Mouse (Mus musculus) R1 (cell line): ENCODE measurements around the gene Dnajb9.
"Not testable (repeated sequence)": the region's sequence is repeated elsewhere in the genome, so short reads cannot be mapped to it uniquely, and the experiment has no call there.

Experiments used
- DNase-seq: peaks from one replicate; pipeline ENCODE4 v3.0.0-alpha.2; 2018; ENCODE audit warnings: low read depth, low spot score

The Dnajb9 gene

DNA sequence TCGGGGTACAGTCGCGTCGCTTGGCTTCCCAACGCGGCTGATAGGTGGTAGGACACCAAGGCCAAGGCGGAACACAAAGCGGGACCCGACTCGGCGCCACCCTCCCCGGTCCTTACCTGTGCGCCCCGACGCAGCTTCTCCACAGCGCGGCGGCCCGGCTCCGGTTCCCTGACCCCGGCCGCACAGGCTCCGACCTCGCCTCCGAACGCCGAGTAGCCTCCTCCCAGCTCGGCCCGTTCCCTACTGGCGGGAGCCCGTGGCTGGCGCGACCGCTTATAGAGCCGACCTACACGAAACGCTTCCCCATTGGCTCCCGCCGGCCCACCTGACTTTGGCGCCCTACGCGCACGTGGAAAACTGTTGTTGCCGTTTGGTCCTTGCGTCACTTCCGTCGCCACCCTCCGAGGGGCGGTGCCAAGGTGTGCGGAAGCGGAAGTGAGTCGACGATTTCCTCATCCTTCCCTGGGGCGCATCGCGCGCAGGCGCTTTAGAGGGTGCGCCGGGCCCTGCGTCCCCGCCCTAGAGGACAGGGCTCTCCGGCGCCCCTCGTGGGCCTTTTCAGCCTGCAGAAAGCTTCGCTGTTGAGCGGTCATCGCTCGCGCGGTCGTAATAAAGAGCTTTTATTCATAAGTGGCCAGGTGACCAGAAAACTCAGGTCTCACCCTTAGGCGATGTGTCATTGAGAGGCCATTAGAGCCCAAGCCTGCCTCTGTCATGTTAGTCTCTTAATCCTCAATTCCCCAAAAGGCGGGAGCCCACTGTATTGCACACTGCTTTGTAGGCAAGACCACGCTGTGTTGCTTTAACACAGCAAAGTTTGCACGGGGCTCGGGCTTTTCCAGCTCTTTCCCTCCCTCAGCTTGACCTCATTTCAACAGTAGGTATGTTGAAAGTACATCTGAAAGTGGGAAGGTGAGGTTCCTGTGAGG lies at the start of gene Dnajb9:
Dnajb9 (minus strand) TSS at position 503 of the 929 bp plus-strand sequence.
- DNase-seq, result peak; percentile 98

DNA sequence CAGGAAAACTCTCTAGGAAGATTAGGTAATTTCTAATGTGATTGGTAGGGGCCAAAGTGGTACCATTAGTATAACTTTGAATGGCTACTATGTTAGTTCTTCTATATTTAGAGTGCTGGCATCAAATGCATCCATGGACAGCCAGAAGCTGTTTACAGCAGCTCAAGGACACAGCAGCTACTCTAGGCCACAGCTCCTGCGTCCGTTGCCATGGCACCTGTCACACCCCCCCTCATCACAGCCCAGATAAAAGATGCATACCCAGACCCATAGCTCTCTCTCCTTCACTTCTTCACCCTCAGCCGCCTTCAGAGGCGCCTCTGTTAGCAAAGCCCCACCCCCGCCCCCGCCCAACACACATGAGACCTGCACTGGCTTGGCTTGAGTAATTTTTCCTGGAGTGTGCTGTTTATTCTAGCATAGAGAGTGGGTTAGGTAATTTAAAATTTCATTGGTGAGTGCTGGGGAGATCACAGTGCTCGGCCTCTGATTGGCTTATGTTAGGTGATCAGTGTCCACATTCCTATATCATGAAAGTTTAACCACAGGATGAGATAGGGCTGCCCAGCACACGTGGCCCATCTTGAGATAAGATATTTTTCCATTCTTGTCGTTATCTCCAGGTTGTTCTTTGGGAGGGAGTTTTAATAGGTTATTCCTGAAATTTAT lies 38.3 kb upstream of the Dnajb9 start:
- DNase-seq, result no peak

DNA sequence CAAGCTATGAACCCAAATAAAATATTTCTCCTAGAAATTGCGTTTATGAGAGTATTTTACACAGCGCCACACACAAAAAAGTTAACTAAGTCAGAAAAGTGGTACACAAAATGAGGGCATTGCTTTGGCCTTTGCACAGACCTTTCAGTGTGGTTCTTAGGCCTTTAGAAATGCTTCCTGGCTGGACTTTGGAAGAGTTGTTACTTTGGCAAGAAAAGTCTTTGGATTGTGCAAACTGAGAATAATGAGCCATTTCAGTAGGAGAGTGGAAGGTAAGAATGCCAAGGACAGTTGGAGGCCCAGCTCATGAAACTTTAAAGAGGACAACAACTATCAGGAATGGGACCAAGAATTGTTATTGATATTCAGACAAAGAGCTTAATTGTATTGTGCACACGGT lies 35.6 kb upstream of the Dnajb9 start:
- no peak for DNase-seq

DNA sequence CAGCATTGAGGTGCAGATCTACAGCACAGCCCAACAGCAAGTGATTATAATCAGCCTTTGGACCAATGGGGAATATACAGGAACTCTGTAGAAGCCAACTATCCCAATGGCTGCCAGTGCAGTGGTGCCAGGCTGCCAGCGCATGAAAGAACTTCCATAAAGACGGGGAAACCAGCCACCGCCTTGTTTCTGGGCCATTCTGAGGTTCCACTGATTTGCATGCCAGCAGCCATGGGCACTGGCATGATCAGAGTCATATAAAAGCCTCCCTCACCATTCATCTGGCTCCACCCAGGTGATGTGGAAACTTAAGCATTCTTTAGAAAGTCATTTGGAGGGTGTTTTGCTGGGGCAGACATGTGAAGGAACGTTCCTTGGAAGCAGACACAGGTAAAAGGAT lies 32.3 kb upstream of the Dnajb9 start:
- DNase-seq, result no peak

GRCm38 (mm10) chr12:44241090-44241489 lies 31.0 kb upstream of the Dnajb9 start:
- no peak for DNase-seq

DNA sequence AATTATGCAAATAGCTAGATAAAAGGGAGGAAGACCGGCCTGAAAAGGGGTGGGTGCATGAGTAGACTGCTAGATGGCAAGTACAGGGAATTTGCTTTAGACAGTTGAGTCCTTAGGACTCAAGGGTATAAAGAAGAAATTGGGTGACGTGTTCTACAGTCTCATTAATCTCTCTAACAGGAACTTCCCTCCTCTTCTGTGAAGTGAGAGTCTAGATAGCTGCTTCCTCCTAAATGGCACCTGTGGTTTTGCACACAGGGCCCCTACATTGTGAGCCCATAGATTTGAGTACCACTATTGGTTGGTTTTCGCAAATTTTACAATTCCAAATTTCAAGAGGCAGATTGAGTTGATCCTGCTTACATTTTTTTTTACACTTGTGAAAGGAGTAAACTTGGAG lies 14.5 kb upstream of the Dnajb9 start:
- no peak for DNase-seq

DNA sequence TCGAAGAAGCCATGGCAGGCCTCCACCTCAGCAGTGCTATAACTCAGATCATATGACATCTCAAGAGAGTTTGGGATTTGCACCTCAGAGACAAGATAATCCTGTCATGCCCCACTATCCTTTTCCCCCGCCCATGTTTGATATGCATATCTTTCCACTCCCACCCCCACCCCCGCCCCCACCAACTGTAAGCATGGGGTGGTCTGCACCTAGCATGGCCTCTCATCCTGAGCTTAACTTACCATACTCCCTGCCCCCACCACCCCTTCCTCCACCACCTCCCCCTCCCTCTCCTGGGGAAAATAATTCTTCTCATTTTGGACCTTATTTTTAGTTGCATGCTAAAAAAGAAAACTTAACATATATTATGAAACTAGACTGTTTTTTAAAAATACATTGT lies 12.9 kb upstream of the Dnajb9 start:
- DNase-seq, result no peak

DNA sequence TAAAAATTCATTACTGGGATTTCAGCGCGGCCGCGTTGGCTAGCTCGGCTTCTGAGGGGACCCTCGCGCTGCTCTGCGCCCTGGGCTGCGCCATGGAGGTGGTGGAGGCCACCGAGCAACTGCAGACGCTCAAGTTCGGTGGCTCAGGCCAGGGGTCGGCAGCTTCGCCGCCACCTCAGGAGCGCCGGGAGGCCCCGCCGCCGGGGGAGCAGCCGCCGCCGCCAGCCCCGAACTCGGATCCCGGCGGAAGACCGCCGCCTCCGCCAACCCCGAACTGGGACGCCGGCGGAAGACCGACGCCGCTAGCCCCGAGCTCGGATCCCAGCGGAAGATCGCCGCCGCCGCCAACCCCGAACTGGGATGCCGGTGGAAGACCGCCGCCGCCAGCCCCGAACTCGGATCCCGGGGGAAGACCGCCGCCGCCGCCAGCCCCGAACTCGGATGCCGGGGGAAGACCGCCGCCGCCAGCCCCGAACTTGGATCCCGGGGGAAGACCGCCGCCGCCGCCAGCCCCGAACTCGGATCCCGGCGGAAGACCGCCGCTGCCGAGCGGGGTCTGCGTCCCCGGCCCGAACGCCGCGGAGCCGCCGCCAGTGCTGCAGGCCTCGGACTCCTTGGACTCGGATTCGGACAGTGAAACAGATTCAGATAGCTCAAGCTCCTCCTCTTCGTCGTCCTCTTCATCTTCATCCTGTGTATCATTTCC lies 11.7 kb upstream of the Dnajb9 start:
- peak; percentile 37 for DNase-seq

DNA sequence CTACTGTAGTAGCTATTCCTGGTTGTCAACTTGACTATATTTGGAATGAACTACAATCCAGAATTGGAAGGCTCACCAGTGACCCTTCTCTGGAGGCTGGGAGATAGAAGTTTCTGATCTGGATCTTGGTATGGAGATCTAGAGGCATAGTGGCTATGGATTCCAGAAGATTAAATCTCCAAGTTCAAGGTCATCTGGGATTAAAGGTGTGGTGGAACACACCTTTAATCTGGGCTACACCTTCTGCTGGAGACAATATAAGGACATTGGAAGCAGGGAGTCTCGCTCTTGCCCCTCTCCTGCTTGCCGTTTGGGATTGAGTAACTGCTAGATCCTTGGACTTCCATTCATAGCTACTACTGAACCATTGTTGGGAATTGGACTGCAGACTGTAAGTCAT lies 10.9 kb upstream of the Dnajb9 start, which contains the start of gene Pnpla8:
Pnpla8 (plus strand) TSS at position 301 of the 400 bp plus-strand sequence.
- DNase-seq, result not testable (repeated sequence)

- DNase-seq, result no peak
Observed at GRCm38 (mm10) chr12:44211555-44211954, 1.4 kb upstream of the Dnajb9 start.

DNA sequence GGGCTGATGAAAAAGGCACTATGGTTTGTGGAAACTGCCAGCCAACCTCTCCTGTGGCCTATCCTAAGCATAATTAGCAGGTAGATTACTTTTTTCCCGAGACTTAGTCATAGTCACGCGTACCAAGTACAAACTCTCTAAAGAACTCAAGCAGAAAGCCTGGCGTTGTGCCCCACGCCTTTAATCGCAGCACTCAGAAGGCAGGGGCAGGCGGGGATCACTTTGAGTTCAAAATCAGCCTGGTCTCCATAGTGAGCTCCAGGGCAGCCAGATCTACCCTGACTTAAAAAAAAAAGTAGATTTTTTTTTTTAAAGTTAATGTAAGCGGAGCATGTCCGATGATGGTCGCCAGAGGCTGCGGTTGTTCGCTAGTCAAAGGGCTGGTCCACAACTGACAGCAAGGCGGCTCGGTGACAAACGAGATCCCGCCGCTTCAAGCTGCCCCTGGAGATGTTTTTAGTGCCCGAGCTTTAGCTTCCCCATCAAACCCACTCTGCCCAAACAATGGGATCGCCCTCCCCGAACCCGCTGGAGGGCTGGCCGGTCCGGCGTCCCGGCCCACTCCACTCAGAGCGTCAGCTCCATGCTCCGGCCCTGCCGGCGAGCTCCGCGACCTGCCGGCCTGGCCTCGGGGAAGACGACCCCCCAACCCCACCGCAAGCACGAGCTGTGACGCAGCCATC lies 844 bp downstream of the Dnajb9 start:
- DNase-seq, result no peak

DNA sequence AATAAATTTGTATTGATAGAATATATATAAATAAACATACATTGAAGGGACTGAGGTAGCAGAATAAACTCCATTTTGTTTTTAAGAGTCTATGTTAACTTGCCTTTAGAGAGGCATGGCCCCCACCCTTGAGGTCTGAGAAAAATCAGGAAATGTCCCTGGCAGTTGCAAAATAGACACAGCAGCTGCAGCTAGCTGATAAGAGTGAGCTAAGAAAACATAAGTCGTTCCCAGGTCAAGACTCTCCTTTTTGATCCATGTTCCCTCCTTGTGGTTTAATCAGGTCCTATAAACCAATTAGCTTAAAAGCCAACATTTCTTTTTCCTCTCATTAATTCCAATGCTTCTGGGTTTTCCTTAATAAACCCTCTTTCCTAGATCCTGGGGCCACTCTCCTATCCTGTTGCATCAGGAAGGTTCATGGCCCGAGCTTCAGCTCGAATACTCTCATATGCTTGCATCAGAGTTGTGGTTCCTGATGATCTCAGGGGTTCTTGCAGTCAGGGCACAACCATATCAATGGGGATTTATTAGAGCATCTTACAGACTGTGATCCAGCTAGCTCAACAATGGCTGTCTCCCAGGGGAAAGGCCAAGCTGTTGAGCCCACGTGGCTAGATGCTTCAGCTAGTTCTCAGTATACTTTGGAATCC lies 12.1 kb downstream of the Dnajb9 start:
- DNase-seq, result no peak

GRCm38 (mm10) chr12:44181081-44181982 lies 28.8 kb downstream of the Dnajb9 start:
- DNase-seq, result peak; percentile 28

- DNase-seq, result no peak
Observed at GRCm38 (mm10) chr12:44177038-44177355, 33.1 kb downstream of the Dnajb9 start.

GRCm38 (mm10) chr12:44176331-44177037 lies 33.6 kb downstream of the Dnajb9 start:
- DNase-seq, result no peak

GRCm38 (mm10) chr12:44166949-44167348 lies 43.2 kb downstream of the Dnajb9 start:
- DNase-seq, result peak; percentile 64

- DNase-seq, result no peak
Observed at GRCm38 (mm10) chr12:44159349-44159748, 50.8 kb downstream of the Dnajb9 start.
